Mouse (Mus musculus) embryonic stem cell, embryonic (primary cell): ENCODE data around the gene Atp2a2.

Experiments used
- CTCF ChIA-PET, 4 experiments: fragments of 300-600 bp in 2 of 4; fragments of 350-600 bp in 2 of 4; sonication (Branson Sonifier 250); formaldehyde crosslinking; loops; one replicate each; lab custom pipeline; 2022; ENCODE audit warnings: inconsistent platforms in 2 of 4; lab: Charles Lee
- POLR2A ChIA-PET, 4 experiments: fragments of 300-600 bp in 2 of 4; fragments of 350-600 bp in 2 of 4; sonication (Branson Sonifier 250); formaldehyde crosslinking; loops; one replicate each; lab custom pipeline; 2022; ENCODE audit warnings: antibody characterized with exemption in 4 of 4, inconsistent platforms in 1 of 4; lab: Charles Lee

The Atp2a2 gene

DNA sequence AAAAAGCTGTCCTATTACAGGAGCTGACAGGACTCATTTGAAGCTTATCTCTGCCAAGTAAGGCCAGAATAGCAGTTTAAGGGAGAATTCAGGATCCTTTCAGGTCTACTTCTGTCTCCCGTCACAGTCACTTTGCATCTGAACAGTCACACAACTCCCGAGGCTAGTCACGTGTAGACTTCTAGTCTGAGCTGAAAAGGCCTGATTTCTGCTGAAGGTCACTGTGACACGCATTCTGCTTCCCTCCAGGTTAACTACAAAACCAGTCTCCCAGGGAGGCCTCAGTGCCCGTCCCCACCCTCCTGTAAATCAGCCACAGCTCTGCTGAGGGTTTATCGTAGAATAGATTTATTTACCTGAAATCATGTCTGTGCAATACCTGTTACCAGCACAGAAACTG is 48.8 kb downstream of the Atp2a2 start:
- ChIA-PET CTCF (interaction anchor here in 3 of 4 experiments (0.5 to 1.8 kb wide), 14 partner anchors 10 to 428 kb away, joined by 3 to 7 read pairs (median 3); partner anchors contain the start of gene Tctn1 (in 1 of the 3)), POLR2A (interaction anchor here (0.5 to 7.4 kb wide), 86 partner anchors 8 to 685 kb away, joined by 3 to 112 read pairs (median 5); partner anchors contain the start of genes Atp2a2 (in 2 of the 4), P2rx4 (in 2 of the 4), Anapc5 (in 1 of the 4) and Anapc7 (in 1 of the 4))

DNA sequence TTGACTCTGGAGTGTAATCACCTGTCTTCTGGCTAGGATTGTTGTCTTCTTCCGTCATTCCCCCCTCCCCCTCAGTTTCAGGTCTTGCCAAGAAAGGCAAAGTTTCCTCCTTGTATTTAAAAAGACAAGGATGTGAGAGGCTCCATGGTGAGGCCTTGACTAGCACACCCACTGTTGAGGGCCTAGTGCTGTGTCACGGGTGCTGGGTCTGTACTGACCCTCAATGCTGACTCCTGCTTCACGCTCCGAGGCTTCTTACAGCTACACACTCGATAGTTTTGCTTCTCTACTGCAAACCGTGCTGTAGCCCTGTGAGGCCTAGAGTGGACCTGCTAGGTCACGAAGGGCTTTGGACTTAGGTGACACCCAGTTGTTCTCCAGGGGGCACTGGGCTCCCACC is 49.8 kb downstream of the Atp2a2 start:
- POLR2A ChIA-PET = interaction anchor here in 3 of 4 experiments (0.6 to 7.4 kb wide), 42 partner anchors 9 to 541 kb away, joined by 3 to 112 read pairs (median 7); partner anchors contain the start of genes Atp2a2 (in 2 of the 3), P2rx4 (in 2 of the 3), Ift81 (in 1 of the 3) and Tctn1 (in 1 of the 3)
- CTCF ChIA-PET = interaction anchor here in 1 of 4 experiments (0.9 kb wide), 1 partner anchor 280 kb away, joined by 3 read pairs; no protein-coding TSS in a partner anchor

DNA sequence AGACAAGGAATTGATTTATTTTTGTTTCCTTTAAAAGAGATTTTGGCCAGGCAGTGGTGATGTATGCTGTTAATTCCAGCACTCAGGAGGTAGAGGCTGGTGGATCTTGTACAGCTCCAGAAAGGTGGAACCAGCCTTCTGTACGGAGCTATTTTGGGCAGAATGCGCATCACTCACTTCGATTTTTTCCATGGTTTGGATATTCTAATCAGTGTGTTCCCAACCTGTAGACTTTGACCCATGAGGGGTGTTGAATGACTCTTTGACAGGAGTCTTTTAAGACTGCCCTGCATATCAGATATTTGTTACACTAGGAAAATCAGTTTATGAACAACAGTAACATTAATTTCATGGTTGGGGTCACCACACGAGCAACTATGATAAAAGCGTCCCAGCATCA is 50.7 kb downstream of the Atp2a2 start:
- POLR2A ChIA-PET = interaction anchor here in 3 of 4 experiments (0.7 to 7.4 kb wide), 14 partner anchors 10 to 270 kb away, joined by 3 to 112 read pairs (median 11); no protein-coding TSS in a partner anchor
- CTCF ChIA-PET = no interaction called here

- ChIA-PET CTCF (no interaction called here), POLR2A (interaction anchor here in 3 of 4 experiments (0.6 to 7.4 kb wide), 10 partner anchors 9 to 184 kb away, joined by 3 to 112 read pairs (median 20); no protein-coding TSS in a partner anchor)
These were observed 51.1 kb downstream of the Atp2a2 start for GRCm38 (mm10) chr5:122450913-122451317.

- POLR2A ChIA-PET = interaction anchor here (0.6 to 7.4 kb wide), 30 partner anchors 8 to 268 kb away, joined by 3 to 85 read pairs (median 4); no protein-coding TSS in a partner anchor
- CTCF ChIA-PET = interaction anchor here (0.5 to 1.4 kb wide), 8 partner anchors 10 to 1065 kb away, joined by 3 to 9 read pairs (median 4); partner anchors contain the start of gene Rad9b (in 1 of the 4)
These were observed 52.1 kb downstream of the Atp2a2 start for GRCm38 (mm10) chr5:122449946-122450345.

- ChIA-PET CTCF (interaction anchor here in 2 of 4 experiments (0.6 to 1.4 kb wide), 6 partner anchors 9 to 606 kb away, joined by 3 to 9 read pairs (median 4); no protein-coding TSS in a partner anchor), POLR2A (interaction anchor here (0.5 to 7.4 kb wide), 31 partner anchors 8 to 1672 kb away, joined by 3 to 85 read pairs (median 4); no protein-coding TSS in a partner anchor)
These were observed 53.2 kb downstream of the Atp2a2 start for GRCm38 (mm10) chr5:122448869-122449268.

DNA sequence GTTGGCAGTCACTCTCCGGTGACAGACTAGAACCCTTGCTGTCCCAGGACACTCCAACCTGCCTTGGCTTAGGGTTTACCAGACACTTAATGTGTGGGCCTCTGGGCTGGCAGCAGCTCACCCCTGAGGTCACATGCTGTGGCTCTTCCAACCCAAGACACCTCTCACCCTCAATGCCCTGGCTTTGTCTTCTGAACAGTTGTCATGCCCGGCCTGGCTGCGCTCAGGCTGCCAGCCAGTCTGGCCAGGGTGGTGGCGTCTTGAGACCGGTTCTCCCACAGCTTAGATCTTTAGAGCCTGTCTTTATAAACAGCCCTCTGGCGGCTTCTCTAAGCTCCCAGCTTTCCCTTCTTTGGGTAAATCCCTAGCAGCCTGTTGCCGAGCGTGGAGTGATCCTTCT is 54.2 kb downstream of the Atp2a2 start:
- POLR2A ChIA-PET = interaction anchor here in 3 of 4 experiments (0.6 to 4.6 kb wide), 21 partner anchors 8 to 404 kb away, joined by 3 to 18 read pairs (median 4); partner anchors contain the start of gene P2rx4 (in 2 of the 3)
- CTCF ChIA-PET = interaction anchor here in 2 of 4 experiments (0.5 to 0.7 kb wide), 2 partner anchors 358 to 364 kb away, joined by 3 to 4 read pairs; no protein-coding TSS in a partner anchor

DNA sequence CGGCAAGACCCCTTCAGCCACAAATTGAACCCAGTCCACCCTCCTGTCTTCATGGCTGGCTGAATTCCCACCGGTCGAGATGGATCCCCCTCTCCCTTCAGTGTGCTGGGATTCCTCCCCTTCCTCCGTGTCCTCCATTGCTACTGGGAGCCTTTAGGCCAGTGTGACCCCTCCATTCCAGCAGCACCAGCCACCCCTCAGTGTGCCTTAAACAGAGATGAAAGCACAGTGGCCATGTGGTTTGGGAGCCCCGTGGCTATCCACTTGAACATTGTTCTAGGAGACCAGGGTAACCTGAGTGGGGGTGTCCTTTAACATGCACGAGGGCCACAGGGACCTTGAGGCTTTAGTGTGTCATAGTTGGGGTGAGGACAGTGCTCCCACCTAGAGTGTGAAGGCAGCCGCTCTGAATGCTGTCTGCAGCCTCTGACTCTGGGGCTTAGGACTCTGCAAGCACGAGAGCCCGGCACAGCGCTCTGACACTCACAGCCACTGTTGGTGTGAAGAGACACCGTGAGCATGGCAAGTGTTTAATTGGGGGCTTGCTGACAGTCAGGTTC is 56.9 kb downstream of the Atp2a2 start:
- CTCF ChIA-PET = no interaction called here
- POLR2A ChIA-PET = interaction anchor here in 2 of 4 experiments (0.9 to 11.1 kb wide), 10 partner anchors 8 to 263 kb away, joined by 3 to 112 read pairs (median 4); partner anchors contain the start of genes Atp2a2 (in 1 of the 2) and P2rx4 (in 1 of the 2)

DNA sequence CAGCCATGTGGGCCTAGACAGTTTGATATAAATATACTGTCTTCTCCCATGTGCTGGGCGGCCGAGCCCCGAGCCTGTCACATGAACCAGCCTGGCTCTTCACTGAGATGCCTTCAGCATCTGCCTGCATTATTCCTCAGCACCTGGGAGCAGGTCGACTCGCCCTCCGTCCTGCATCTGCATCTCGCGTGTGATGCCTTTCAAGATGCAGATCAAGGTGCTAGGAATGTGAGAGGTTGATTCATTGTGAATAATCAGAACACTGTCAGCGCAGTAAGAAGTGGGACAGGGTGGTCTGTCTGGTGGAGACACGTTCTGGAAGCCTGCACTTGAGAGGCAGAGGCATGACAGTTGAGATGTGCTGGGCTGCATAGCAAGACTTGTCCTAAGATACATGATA is 57.5 kb downstream of the Atp2a2 start:
- ChIA-PET CTCF (no interaction called here), POLR2A (interaction anchor here in 1 of 4 experiments (11.1 kb wide), 1 partner anchor 9 kb away, joined by 112 read pairs; no protein-coding TSS in a partner anchor)

DNA sequence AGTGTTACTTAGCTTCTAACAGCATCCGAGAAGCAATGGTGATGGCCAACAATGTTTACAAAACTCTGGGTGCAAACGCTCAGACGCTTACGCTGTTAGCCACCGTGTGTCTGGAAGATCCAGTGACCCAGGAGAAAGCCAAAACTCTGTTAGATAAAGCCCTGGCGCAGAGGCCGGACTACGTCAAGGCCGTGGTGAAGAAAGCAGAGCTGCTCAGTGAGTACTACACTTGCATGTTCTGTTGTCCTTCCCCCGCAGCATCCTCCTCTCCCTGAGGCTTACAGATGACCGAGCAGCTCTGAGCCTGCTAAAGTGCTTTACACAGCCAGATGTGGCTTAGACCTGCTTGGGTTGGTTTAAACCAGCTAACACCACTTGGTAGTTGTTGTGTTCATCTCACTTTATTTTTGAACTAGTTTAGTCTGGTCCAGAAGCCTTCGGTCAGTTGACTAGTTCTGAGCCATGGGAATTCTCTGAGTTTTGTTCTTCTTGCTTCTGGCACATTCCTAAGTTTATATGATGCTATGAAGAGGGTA is 61.9 kb downstream of the Atp2a2 start:
- ChIA-PET POLR2A (interaction anchor here (0.6 to 11.1 kb wide), 50 partner anchors 8 to 383 kb away, joined by 3 to 112 read pairs (median 4); partner anchors contain the start of genes Anapc7 (in 1 of the 4), Atp2a2 (in 1 of the 4), Rad9b (in 1 of the 4) and Tctn1 (in 1 of the 4)), CTCF (interaction anchor here in 3 of 4 experiments (0.5 to 2.0 kb wide), 7 partner anchors 9 to 418 kb away, joined by 3 to 5 read pairs (median 3); no protein-coding TSS in a partner anchor)

DNA sequence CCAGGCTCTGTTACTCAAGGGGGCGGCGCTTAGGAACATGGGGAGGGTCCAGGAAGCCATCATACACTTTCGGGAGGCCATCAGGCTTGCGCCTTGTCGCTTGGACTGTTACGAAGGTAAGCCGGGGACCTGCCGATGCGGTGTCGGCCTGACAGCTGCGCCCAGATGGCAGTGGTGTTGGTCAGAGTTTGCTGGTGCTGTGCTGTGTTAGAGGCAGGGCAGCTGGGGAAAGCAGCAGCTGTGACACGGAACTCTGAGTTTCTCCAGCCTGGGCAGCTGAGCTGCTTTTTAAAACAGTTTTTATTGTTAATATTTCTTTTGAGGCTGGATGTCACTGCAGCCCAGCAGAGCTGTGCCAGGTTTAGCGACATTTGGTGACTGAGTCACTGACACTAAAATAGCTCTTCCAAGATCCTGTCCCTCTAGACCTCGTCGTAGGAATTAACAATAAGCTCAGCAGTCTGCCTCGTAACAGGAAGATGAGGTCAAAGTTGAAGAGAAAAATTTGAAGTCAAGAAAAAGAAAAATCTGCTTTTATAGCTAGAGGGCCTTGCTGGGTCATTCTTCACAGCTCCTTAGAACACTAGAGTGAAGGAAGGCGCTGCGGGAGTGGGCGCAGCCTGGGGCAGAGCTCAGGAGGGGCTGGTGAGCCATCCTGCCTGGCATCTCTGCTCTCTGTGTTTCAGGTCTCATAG is 62.5 kb downstream of the Atp2a2 start:
- POLR2A ChIA-PET = interaction anchor here (0.5 to 11.1 kb wide), 52 partner anchors 9 to 383 kb away, joined by 3 to 112 read pairs (median 3); partner anchors contain the start of genes Atp2a2 (in 2 of the 4), Anapc7 (in 1 of the 4), Rad9b (in 1 of the 4) and Tctn1 (in 1 of the 4)
- CTCF ChIA-PET = interaction anchor here in 3 of 4 experiments (0.5 to 2.0 kb wide), 8 partner anchors 10 to 188 kb away, joined by 3 to 5 read pairs (median 3); no protein-coding TSS in a partner anchor

- ChIA-PET POLR2A (interaction anchor here in 3 of 4 experiments (0.8 to 4.3 kb wide), 9 partner anchors 9 to 212 kb away, joined by 3 to 26 read pairs (median 3); partner anchors contain the start of gene Gpn3 (in 1 of the 3)), CTCF (interaction anchor here in 2 of 4 experiments (0.6 to 1.0 kb wide), 5 partner anchors 14 to 193 kb away, joined by 3 to 7 read pairs (median 5); no protein-coding TSS in a partner anchor)
These were observed 67.5 kb downstream of the Atp2a2 start for GRCm38 (mm10) chr5:122434541-122434940.

GRCm38 (mm10) chr5:122431221-122431620 is 70.8 kb downstream of the Atp2a2 start:
- POLR2A ChIA-PET = interaction anchor here (0.7 to 4.3 kb wide), 25 partner anchors 8 to 449 kb away, joined by 3 to 26 read pairs (median 4); partner anchors contain the start of genes Anapc5 (in 1 of the 4), Anapc7 (in 1 of the 4) and Atp2a2 (in 1 of the 4)
- CTCF ChIA-PET = interaction anchor here in 2 of 4 experiments (0.5 to 0.7 kb wide), 2 partner anchors 381 to 467 kb away, joined by 3 to 5 read pairs; no protein-coding TSS in a partner anchor

DNA sequence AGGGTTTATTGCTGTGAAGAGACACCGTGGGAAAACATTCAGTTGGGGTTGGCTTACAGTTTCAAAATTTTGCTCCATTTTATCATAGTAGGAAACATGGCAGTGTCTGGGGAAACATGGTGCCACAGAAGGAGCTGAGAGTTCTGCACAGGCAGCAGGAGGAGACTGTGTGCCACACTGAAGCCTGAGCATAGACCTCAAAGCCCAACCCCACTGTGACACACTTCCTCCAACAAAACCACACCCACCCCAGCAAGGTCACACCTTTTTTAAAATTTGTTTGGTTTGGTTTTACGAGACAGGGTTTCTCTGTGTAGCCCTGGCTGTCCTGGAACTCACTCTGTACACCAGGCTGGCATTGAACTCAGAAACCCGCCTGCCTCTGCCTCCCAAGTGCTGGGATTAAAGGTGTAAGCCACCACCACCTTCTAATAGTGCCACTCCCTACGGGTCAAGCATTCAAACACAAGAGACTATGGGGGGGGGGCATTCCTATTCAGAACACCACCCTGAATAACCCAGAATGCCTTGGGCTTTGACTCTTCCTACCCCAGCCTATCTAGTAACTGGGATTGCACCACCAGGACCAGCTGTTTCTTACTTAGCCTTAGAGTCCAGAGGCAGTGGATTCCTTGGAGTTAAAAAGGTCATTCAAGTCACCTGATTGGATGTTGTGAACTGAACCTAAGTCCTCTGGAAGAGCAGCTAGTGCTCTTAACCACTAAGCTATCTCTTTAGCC is 71.8 kb downstream of the Atp2a2 start:
- POLR2A ChIA-PET = interaction anchor here in 3 of 4 experiments (0.5 to 3.1 kb wide), 23 partner anchors 9 to 565 kb away, joined by 3 to 26 read pairs (median 4); partner anchors contain the start of gene Atp2a2 (in 1 of the 3)
- CTCF ChIA-PET = interaction anchor here in 2 of 4 experiments (0.6 to 0.7 kb wide), 4 partner anchors 20 to 589 kb away, joined by 3 to 4 read pairs (median 4); no protein-coding TSS in a partner anchor

- POLR2A ChIA-PET = interaction anchor here in 3 of 4 experiments (0.6 to 6.0 kb wide), 23 partner anchors 9 to 399 kb away, joined by 3 to 31 read pairs (median 4); partner anchors contain the start of gene Atp2a2 (in 1 of the 3)
- CTCF ChIA-PET = interaction anchor here in 2 of 4 experiments (0.7 to 1.2 kb wide), 6 partner anchors 15 to 345 kb away, joined by 3 to 4 read pairs (median 3); no protein-coding TSS in a partner anchor
These were observed 76.5 kb downstream of the Atp2a2 start for GRCm38 (mm10) chr5:122425550-122425949.

DNA sequence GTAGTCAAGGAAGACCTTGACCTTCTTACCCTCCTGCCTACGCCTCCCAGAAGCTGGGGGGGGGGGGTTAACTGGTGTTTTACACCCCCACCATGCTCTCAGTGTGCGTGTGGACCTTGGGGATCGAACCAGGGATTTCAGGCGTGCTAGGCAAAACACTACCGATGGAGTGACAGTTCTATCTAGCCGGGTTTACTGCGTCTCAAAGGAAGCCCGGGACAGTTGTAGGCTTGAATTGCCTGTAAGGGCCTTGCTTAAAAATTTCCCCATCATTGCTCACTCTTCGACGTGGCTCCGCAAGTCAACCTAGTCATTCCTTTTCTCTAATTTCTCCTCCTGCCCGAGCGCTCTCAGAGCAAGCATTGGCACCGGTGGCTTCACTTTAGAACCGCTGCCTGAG is 78.9 kb downstream of the Atp2a2 start:
- CTCF ChIA-PET = interaction anchor here in 2 of 4 experiments (0.6 kb wide), 2 partner anchors 25 to 69 kb away, joined by 3 to 4 read pairs; partner anchors contain the start of genes Rad9b (in 1 of the 2) and Vps29 (in 1 of the 2)
- POLR2A ChIA-PET = interaction anchor here (0.6 to 3.0 kb wide), 6 partner anchors 17 to 698 kb away, joined by 3 to 13 read pairs (median 3); no protein-coding TSS in a partner anchor
